Mouse (Mus musculus) erythroblast, embryonic 14.5 days (primary cell): ENCODE results near the gene Mtor.

ENCODE experiments used
- GATA1 ChIP-seq: IDR thresholded peaks from 2 replicates; pipeline ENCODE4 v1.6.1; 2012; ENCODE audit warnings: low read length, inconsistent platforms, mixed read lengths
- TAL1 ChIP-seq: IDR thresholded peaks from 3 replicates; pipeline ENCODE4 v1.6.1; 2012; ENCODE audit warnings: low read length, inconsistent platforms, mixed read lengths

- TF ChIP-seq GATA1 (no peak), TAL1 (no peak)
These were observed 15.9 kb upstream of the Mtor start for GRCm38 (mm10) chr4:148432488-148432887.
